Mouse (Mus musculus) urinary bladder, postnatal 4 days (tissue): Measurements from ENCODE around the gene Nexmif.
"Not testable (repeated sequence)": the region's sequence is repeated elsewhere in the genome, so short reads cannot be mapped to it uniquely, and the experiment has no call there.

Source experiments
- DNase-seq, 2 experiments: peaks; one replicate each; pipeline ENCODE4 v3.0.0; 2021 to 2022; ENCODE audit warnings: low spot score in 2 of 2

The Nexmif gene

GRCm38 (mm10) chrX:104200736-104201591 lies at the start of gene Nexmif:
Gene Nexmif (minus strand): TSS chrX:104201185.
- DNase-seq, result peak; percentile 20 to 59

GRCm38 (mm10) chrX:104208701-104209100 lies 7.7 kb upstream of the Nexmif start:
- DNase-seq, result no peak

- no peak for DNase-seq
Measured at GRCm38 (mm10) chrX:104201592-104202139, 681 bp upstream of the Nexmif start.

- DNase-seq, result peak in 1 of 2 experiments; percentile 18
Measured at GRCm38 (mm10) chrX:104200388-104200735, 623 bp downstream of the Nexmif start.

GRCm38 (mm10) chrX:104199611-104200387 lies 1.2 kb downstream of the Nexmif start:
- DNase-seq, result peak; percentile 20 to 60

- no peak for DNase-seq
Measured at GRCm38 (mm10) chrX:104199070-104199469, 1.9 kb downstream of the Nexmif start.

- DNase-seq, result no peak
Measured at GRCm38 (mm10) chrX:104196561-104196960, 4.4 kb downstream of the Nexmif start.

GRCm38 (mm10) chrX:104179257-104179656 lies 21.7 kb downstream of the Nexmif start:
- no peak for DNase-seq

GRCm38 (mm10) chrX:104150072-104150471 lies 50.9 kb downstream of the Nexmif start:
- no peak for DNase-seq

- DNase-seq, result not testable (repeated sequence)
Measured at GRCm38 (mm10) chrX:104115266-104115665, 85.7 kb downstream of the Nexmif start.

GRCm38 (mm10) chrX:104114596-104114995 lies 86.4 kb downstream of the Nexmif start:
- DNase-seq, result no peak

GRCm38 (mm10) chrX:104054848-104055247 lies 146.1 kb downstream of the Nexmif start:
- no peak for DNase-seq

- peak in 1 of 2 experiments; percentile 30 for DNase-seq
Measured at GRCm38 (mm10) chrX:104040276-104040675, 160.7 kb downstream of the Nexmif start.

- DNase-seq, result no peak
Measured at GRCm38 (mm10) chrX:104033843-104034242, 167.1 kb downstream of the Nexmif start.

GRCm38 (mm10) chrX:104032756-104033155 lies 168.2 kb downstream of the Nexmif start:
- no peak for DNase-seq
